Mouse (Mus musculus) neural tube, embryonic 15.5 days (tissue): ENCODE results near the gene Plekhb2. TPM values are rescaled to one million over a fixed set of nuclear protein-coding genes. Genes with fewer than 3 reads are reported as not detected.

Source experiments
- ATAC-seq: fragments of 200-750 bp; cut with Nextera tagmentation; 2 replicates; pipeline ENCODE4 v1.8.0; 2017; ENCODE audit warnings: mild to moderate bottlenecking, moderate TSS enrichment, moderate library complexity; ENCODE audit not compliant: low FRiP score
- H3K27ac ChIP-seq: fragments of 300-500 bp; sonication (generic); replicated peaks from 2 replicates; pipeline ENCODE4 v1.5.1; 2015; ENCODE audit warnings: mild to moderate bottlenecking, inconsistent platforms
- H3K27me3 ChIP-seq: fragments of 300-500 bp; sonication (generic); replicated peaks from 2 replicates; pipeline ENCODE4 v1.6.1; 2015; ENCODE audit warnings: inconsistent platforms
- H3K36me3 ChIP-seq: fragments of 300-500 bp; sonication (generic); 2 replicates; pipeline ENCODE4 v1.6.1; 2015; ENCODE audit warnings: inconsistent platforms
- H3K4me1 ChIP-seq: fragments of 300-500 bp; sonication (generic); 2 replicates; pipeline ENCODE4 v1.6.1; 2015; ENCODE audit warnings: inconsistent platforms
- H3K4me2 ChIP-seq: fragments of 300-500 bp; sonication (generic); 2 replicates; pipeline ENCODE4 v1.6.1; 2015; ENCODE audit warnings: inconsistent platforms, mild to moderate bottlenecking, moderate library complexity
- H3K4me3 ChIP-seq: fragments of 300-500 bp; sonication (generic); replicated peaks from 2 replicates; pipeline ENCODE4 v1.5.1; 2015; ENCODE audit warnings: mild to moderate bottlenecking, inconsistent platforms
- H3K9ac ChIP-seq: fragments of 300-500 bp; sonication (generic); replicated peaks from 2 replicates; pipeline ENCODE4 v1.6.1; 2015; ENCODE audit warnings: mild to moderate bottlenecking, inconsistent platforms
- H3K9me3 ChIP-seq: fragments of 300-500 bp; sonication (generic); replicated peaks from 2 replicates; pipeline ENCODE4 v1.6.1; 2016; ENCODE audit warnings: inconsistent platforms
- WGBS: fragments of 180-500 bp; shearing (Covaris S2); methylation state at CpG from one replicate; pipeline ENCODE4 v1.1.7; 2015; ENCODE audit warnings: mixed read lengths; 5-methylcytosine and 5-hydroxymethylcytosine counted together
- polyA plus RNA-seq: library from polyadenylated mRNA; unstranded; fragments of >200 nt; fragmentation: Nextera tagmentation; extraction: Ambion mirVana; gene quantifications from 2 replicates; pipeline ENCODE4 v1.2.1, GENCODE M21; 2015

Plekhb2 gene
- 81.7 and 84.0 TPM in 2 replicates for polyA plus RNA-seq

- Histone ChIP-seq H3K9me3 (no peaks in the 10 kb centered on the region), H3K4me2 (peak within 1 kb of the TSS; percentile 68), H3K27me3 (no peaks in the 10 kb centered on the region), H3K27ac (peak within 1 kb of the TSS; percentile 83), H3K4me3 (peak within 1 kb of the TSS; percentile 86), H3K9ac (peak within 1 kb of the TSS; percentile 91), H3K36me3 (no peaks in the 10 kb centered on the region), H3K4me1 (peaks cover 36% of the 10 kb centered on the region)
- ATAC-seq: peak; percentile 91
- WGBS: under 1% methylated on average over 39 of the region's 40 CpGs
These were observed at the start of gene Plekhb2 for GRCm38 (mm10) chr1:34849745-34850342. Gene Plekhb2, plus strand, starts transcription at chr1:34849976.

DNA sequence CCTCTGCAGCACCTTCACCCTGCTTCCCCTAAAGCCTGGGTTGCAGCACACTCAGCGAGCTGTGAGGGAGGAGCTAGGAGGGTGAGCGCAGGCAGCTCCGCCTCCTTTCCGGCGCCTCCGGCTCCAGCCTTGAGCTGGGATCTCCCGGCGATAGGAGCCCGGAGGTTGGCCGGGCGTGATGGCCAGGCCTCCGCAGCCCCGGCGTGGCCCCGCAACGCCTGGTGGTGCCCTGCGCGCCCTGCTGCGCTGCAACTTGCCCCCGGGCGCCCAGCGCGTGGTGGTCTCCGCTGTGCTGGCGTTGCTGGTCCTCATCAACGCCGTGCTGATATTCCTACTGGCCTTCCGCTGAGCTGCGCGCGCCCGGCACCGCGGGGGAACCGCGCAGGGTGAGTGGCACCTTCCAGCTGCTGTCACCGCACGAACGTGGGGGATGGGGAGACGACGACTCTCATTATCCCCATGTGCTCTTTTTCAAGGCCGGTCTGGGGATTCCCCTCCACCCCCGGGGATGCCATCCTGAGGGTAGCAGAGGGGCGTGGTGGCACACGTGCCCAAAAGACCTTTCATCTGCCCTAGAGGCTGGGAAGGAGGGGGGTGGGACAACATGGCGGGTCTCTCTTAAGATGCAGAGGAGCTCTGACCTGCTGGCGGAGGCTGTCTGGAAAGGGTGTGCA is 48.0 kb upstream of the Plekhb2 start:
- Histone ChIP-seq H3K36me3 (peaks cover 1% of the 10 kb centered on the region; the same call in 1 of the 2 replicates), H3K4me1 (peaks cover 46% of the 10 kb centered on the region), H3K4me3 (peak overlapping the region; percentile 81), H3K27ac (peak overlapping the region; percentile 91), H3K9ac (peak overlapping the region; percentile 89), H3K4me2 (peak overlapping the region; percentile 78), H3K27me3 (no peaks in the 10 kb centered on the region), H3K9me3 (no peaks in the 10 kb centered on the region)
- 1% methylated on average over 46 of the region's 47 CpGs for WGBS
- ATAC-seq: peak; percentile 91

- no peaks in the 10 kb centered on the region for H3K27me3 ChIP-seq
- H3K4me1 ChIP-seq: peaks cover 48% of the 10 kb centered on the region
- 23% methylated on average over 7 of the region's 7 CpGs for WGBS
These were observed 47.5 kb upstream of the Plekhb2 start for GRCm38 (mm10) chr1:34802290-34802642.

GRCm38 (mm10) chr1:34804863-34805262 is 44.9 kb upstream of the Plekhb2 start:
- Histone ChIP-seq H3K4me1 (peaks cover 48% of the 10 kb centered on the region), H3K4me2 (no peak overlapping the region), H3K4me3 (no peak overlapping the region), H3K9ac (no peak overlapping the region), H3K36me3 (peaks cover 27% of the 10 kb centered on the region), H3K27ac (no peak overlapping the region), H3K27me3 (no peaks in the 10 kb centered on the region), H3K9me3 (no peaks in the 10 kb centered on the region)
- 68% methylated on average over 7 of the region's 7 CpGs for WGBS
- no peak for ATAC-seq

More at GRCm38 (mm10) chr1:34802290-34802642, 47.5 kb upstream of the Plekhb2 start:
- Histone ChIP-seq H3K4me2 (peak overlapping the region; percentile 78), H3K9me3 (no peaks in the 10 kb centered on the region), H3K4me3 (peak overlapping the region; percentile 81), H3K36me3 (peaks cover 6% of the 10 kb centered on the region), H3K9ac (peak overlapping the region; percentile 89), H3K27ac (peak overlapping the region; percentile 91)
- ATAC-seq: peak; percentile 53

DNA sequence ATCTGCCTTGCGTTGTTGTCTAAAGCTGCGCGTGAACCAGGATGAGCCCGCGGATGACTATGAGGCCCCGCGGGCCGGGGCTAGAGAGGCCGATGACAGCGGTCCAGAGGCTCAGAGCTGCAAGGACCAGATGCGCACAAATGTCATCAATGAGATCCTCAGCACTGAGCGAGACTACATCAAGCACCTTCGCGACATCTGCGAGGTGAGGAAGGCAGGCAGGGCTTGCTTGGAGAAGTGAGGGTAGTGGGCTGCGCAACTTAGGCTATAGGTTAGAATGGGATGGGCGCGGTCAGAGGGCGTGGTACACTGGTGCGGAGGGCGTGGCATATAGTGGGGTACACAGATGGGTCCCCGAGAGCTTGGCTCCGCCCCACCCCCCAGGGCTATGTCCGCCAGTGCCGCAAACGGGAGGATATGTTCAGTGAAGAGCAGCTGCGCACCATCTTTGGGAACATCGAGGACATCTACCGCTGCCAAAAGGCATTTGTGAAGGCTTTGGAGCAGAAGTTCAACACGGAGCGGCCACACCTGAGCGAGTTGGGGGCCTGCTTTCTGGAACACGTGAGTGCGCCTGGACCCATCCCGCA is 43.8 kb upstream of the Plekhb2 start:
- H3K9ac ChIP-seq: no peak overlapping the region
- no peak for ATAC-seq
- no peak overlapping the region for H3K27ac ChIP-seq
- H3K4me3 ChIP-seq: no peak overlapping the region
- no peak overlapping the region for H3K4me2 ChIP-seq
- peaks cover 36% of the 10 kb centered on the region for H3K36me3 ChIP-seq
- no peaks in the 10 kb centered on the region for H3K9me3 ChIP-seq
- peaks cover 47% of the 10 kb centered on the region for H3K4me1 ChIP-seq
- H3K27me3 ChIP-seq: no peaks in the 10 kb centered on the region
- 23% methylated on average over 35 of the region's 35 CpGs for WGBS

DNA sequence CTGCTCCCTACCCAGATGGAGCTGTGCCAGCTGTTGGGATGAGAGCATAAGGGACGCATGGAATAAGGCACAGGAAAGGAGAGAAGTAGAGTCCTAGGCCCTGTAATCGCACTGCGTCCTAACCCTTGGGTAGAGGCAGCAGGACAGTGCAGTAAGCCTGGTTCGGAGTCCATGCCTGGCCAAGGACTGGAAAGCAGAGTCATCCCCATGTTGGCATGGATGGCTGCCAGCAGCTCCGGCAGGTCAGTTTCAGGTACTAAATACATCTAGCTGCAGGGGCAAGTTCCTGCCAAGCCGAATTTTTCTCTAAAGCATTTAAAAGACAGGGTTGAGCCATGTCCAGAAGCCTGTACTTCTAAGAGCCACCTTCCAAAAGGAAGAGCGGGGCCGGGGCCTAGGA is 41.3 kb upstream of the Plekhb2 start:
- Histone ChIP-seq H3K9ac (no peak overlapping the region), H3K4me3 (no peak overlapping the region), H3K27ac (no peak overlapping the region), H3K27me3 (no peaks in the 10 kb centered on the region), H3K36me3 (peaks cover 60% of the 10 kb centered on the region), H3K4me1 (peaks cover 24% of the 10 kb centered on the region), H3K9me3 (no peaks in the 10 kb centered on the region), H3K4me2 (no peak overlapping the region)
- WGBS: 92% methylated on average over 8 of the region's 8 CpGs
- ATAC-seq: no peak

DNA sequence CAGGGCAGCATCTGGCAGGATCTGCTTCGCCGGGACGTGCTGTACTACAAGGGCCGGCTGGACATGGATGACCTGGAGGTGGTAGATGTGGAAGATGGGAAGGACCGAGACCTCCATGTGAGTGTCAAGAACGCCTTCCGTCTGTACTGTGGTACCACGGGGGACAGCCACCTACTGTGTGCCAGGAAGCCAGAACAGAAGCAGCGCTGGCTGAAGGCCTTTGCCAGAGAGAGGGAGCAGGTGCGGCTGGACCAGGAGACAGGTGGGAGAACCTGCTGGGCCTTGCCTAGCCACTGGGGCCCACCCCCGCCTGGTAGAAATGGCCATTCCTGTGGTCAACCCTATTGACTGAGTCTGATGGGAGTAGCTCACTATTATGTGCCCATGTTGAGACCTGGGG is 39.5 kb upstream of the Plekhb2 start:
- ATAC-seq: no peak
- Histone ChIP-seq H3K4me3 (no peak overlapping the region), H3K27me3 (no peaks in the 10 kb centered on the region), H3K9me3 (no peaks in the 10 kb centered on the region), H3K27ac (peak overlapping the region; percentile 34; the same call in 1 of the 2 replicates), H3K4me1 (peaks cover 17% of the 10 kb centered on the region; the same call in 1 of the 2 replicates), H3K36me3 (peaks cover 77% of the 10 kb centered on the region), H3K9ac (no peak overlapping the region), H3K4me2 (no peak overlapping the region)
- WGBS: 89% methylated on average over 11 of the region's 11 CpGs

GRCm38 (mm10) chr1:34811035-34811434 is 38.7 kb upstream of the Plekhb2 start:
- ATAC-seq: no peak
- no peak overlapping the region for H3K4me2 ChIP-seq
- no peaks in the 10 kb centered on the region for H3K27me3 ChIP-seq
- H3K36me3 ChIP-seq: peaks cover 83% of the 10 kb centered on the region
- H3K9ac ChIP-seq: no peak overlapping the region
- no peak overlapping the region for H3K4me3 ChIP-seq
- 82% methylated on average over 6 of the region's 6 CpGs for WGBS
- H3K4me1 ChIP-seq: peaks cover 12% of the 10 kb centered on the region; the same call in 1 of the 2 replicates
- H3K27ac ChIP-seq: peak overlapping the region; percentile 34
- no peaks in the 10 kb centered on the region for H3K9me3 ChIP-seq

GRCm38 (mm10) chr1:34811581-34811980 is 38.2 kb upstream of the Plekhb2 start:
- 74% methylated on average over 6 of the region's 6 CpGs for WGBS
- Histone ChIP-seq H3K9ac (no peak overlapping the region), H3K4me3 (no peak overlapping the region), H3K4me1 (0 out of 2 replicates have a peak, but pooled peaks cover 9% of the 10 kb centered on the region), H3K36me3 (peaks cover 89% of the 10 kb centered on the region), H3K27ac (peak overlapping the region; percentile 34; the same call in 1 of the 2 replicates), H3K27me3 (no peaks in the 10 kb centered on the region), H3K9me3 (no peaks in the 10 kb centered on the region), H3K4me2 (no peak overlapping the region)
- no peak for ATAC-seq

DNA sequence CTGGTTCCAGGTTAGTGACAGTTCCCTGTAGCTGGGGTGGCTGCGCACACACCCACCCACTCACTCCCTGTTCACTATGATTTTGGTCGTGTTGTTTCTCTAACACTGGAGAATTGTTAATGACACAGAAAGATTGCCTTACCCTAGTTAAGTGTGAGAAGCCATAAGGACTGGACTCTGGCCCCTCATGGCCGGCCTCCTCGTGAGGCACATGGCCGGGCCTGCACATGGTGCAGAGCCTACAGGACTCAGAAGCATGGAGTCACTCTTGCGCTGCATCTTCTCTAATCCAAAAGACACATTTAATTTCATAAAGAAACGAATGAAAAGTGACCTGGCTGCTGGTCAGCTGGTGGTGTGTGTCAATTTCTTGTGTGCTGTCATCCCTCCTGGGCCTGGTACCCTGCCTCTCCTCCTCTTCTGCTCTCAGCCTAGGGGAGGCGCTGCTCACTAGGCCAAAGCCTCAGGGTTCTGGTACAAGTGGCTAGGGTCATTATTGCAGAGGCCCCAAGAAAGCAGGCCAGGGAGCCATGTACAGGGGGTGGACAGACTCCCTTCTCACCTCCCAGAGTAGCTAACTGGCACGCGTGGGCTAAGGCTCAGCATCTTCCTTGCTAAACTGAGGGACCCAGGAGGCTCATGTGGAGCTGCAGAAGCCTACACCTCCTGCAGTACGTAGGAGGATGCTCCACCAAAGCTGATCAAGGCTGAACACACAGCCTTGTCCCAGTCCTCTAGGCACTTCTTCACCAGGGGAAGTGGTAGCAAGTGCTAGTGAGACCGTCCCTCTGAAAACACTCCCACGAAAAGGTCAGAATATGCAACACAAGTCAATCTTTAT is 37.1 kb upstream of the Plekhb2 start:
- Histone ChIP-seq H3K4me2 (no peak overlapping the region), H3K27ac (no peak overlapping the region), H3K9me3 (no peaks in the 10 kb centered on the region), H3K9ac (no peak overlapping the region), H3K4me1 (0 out of 2 replicates have a peak, but pooled peaks cover 6% of the 10 kb centered on the region), H3K4me3 (no peak overlapping the region), H3K36me3 (peaks cover 89% of the 10 kb centered on the region), H3K27me3 (no peaks in the 10 kb centered on the region)
- ATAC-seq: no peak
- 91% methylated on average over 13 of the region's 13 CpGs for WGBS

DNA sequence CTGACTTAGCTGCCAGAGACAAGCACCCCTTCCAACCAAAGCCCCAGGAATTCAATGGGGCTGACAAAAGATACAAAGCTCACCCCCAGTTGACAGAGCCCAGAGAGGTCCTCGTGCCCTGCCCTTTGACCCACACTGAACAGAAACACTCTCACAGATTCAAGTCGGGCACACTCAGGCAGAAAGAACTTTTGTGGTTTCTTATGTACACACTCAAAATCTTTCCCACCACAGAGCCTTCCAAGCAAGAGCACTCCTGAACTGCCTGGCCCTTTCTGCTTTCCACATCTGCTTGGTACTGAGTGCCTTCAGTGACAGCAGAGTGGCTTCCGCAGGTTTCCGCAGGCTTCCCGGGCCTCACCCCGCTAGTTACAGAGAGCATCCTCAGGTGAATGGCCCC is 33.9 kb upstream of the Plekhb2 start:
- no peaks in the 10 kb centered on the region for H3K9me3 ChIP-seq
- WGBS: 84% methylated on average over 6 of the region's 6 CpGs
- no peak overlapping the region for H3K4me2 ChIP-seq
- H3K4me1 ChIP-seq: 0 out of 2 replicates have a peak, but pooled peaks cover 6% of the 10 kb centered on the region
- no peaks in the 10 kb centered on the region for H3K27me3 ChIP-seq
- ATAC-seq: no peak
- H3K36me3 ChIP-seq: peaks cover 91% of the 10 kb centered on the region
- H3K27ac ChIP-seq: no peak overlapping the region
- no peak overlapping the region for H3K9ac ChIP-seq
- H3K4me3 ChIP-seq: no peak overlapping the region
